Mouse (Mus musculus): Measurements from ENCODE around the gene Tiam2. TPM values are rescaled to one million over a fixed set of nuclear protein-coding genes. Genes with fewer than 3 reads are reported as not detected.

Gene Tiam2
- polyA plus RNA-seq, 1 experiment from 2014 or later = 4.4 TPM

GRCm38 (mm10) chr17:3314625-3315020 is 11.8 kb upstream of the Tiam2 start:
- 0 out of 2 replicates have a peak, but pooled peaks cover 7% of the 10 kb centered on the region for H3K9me3 ChIP-seq (replicated peaks)
- H3K4me1 ChIP-seq (replicated peaks) = peaks cover 7% of the 10 kb centered on the region; the same call in 1 of the 2 replicates
- peak overlapping the region; percentile 72 for H3K4me2 ChIP-seq
- no peak overlapping the region for H3K9ac ChIP-seq
- no peaks in the 10 kb centered on the region for H3K27me3 ChIP-seq (replicated peaks)
- H3K36me3 ChIP-seq = no peaks in the 10 kb centered on the region
- no peak overlapping the region for H3K27ac ChIP-seq (ENCODE audit: poor library complexity, severe bottlenecking)
- ATAC-seq (ENCODE audit: insufficient number of reproducible peaks, low FRiP score) = no peak
- 40% methylated on average over 3 of the region's 3 CpGs for WGBS
- H3K4me3 ChIP-seq = peak overlapping the region; percentile 53

- WGBS = 79% methylated on average over 4 of the region's 4 CpGs
- H3K9me3 ChIP-seq (replicated peaks) = 0 out of 2 replicates have a peak, but pooled peaks cover 5% of the 10 kb centered on the region
- no peak overlapping the region for H3K4me3 ChIP-seq
- ATAC-seq (ENCODE audit: insufficient number of reproducible peaks, low FRiP score) = no peak
- no peak overlapping the region for H3K27ac ChIP-seq (ENCODE audit: poor library complexity, severe bottlenecking)
- no peak overlapping the region for H3K9ac ChIP-seq
- peaks cover 7% of the 10 kb centered on the region; the same call in 1 of the 2 replicates for H3K4me1 ChIP-seq (replicated peaks)
- no peaks in the 10 kb centered on the region for H3K36me3 ChIP-seq
- no peak overlapping the region for H3K4me2 ChIP-seq
- no peaks in the 10 kb centered on the region for H3K27me3 ChIP-seq (replicated peaks)
Observed at GRCm38 (mm10) chr17:3315581-3315980, 10.8 kb upstream of the Tiam2 start.

- Histone ChIP-seq H3K4me1 (replicated peaks) (0 out of 2 replicates have a peak, but pooled peaks cover 3% of the 10 kb centered on the region), H3K27me3 (replicated peaks) (0 out of 2 replicates have a peak, but pooled peaks cover 5% of the 10 kb centered on the region), H3K27ac (ENCODE audit: poor library complexity, severe bottlenecking) (no peak overlapping the region), H3K4me3 (peak overlapping the region; percentile 66), H3K36me3 (no peaks in the 10 kb centered on the region), H3K4me2 (peak overlapping the region; percentile 96), H3K9me3 (replicated peaks) (no peaks in the 10 kb centered on the region), H3K9ac (peak overlapping the region; percentile 73)
- ATAC-seq (ENCODE audit: insufficient number of reproducible peaks, low FRiP score) = no peak
- under 1% methylated on average over 25 of the region's 25 CpGs for WGBS
Observed at GRCm38 (mm10) chr17:3326903-3327279, 518 bp downstream of the Tiam2 start.

GRCm38 (mm10) chr17:3327335-3327734 is 962 bp downstream of the Tiam2 start:
- Histone ChIP-seq H3K4me1 (replicated peaks) (0 out of 2 replicates have a peak, but pooled peaks cover 3% of the 10 kb centered on the region), H3K9me3 (replicated peaks) (no peaks in the 10 kb centered on the region), H3K4me3 (peak overlapping the region; percentile 66), H3K27ac (ENCODE audit: poor library complexity, severe bottlenecking) (no peak overlapping the region), H3K9ac (peak overlapping the region; percentile 73), H3K27me3 (replicated peaks) (0 out of 2 replicates have a peak, but pooled peaks cover 5% of the 10 kb centered on the region), H3K36me3 (no peaks in the 10 kb centered on the region), H3K4me2 (peak overlapping the region; percentile 96)
- WGBS = 5% methylated on average over 14 of the region's 14 CpGs
- ATAC-seq (ENCODE audit: insufficient number of reproducible peaks, low FRiP score) = no peak

GRCm38 (mm10) chr17:3328820-3329219 is 2.4 kb downstream of the Tiam2 start:
- ATAC-seq (ENCODE audit: insufficient number of reproducible peaks, low FRiP score) = no peak
- WGBS = 72% methylated on average over 4 of the region's 4 CpGs
- no peak overlapping the region for H3K9ac ChIP-seq
- H3K36me3 ChIP-seq = no peaks in the 10 kb centered on the region
- 0 out of 2 replicates have a peak, but pooled peaks cover 3% of the 10 kb centered on the region for H3K4me1 ChIP-seq (replicated peaks)
- H3K27me3 ChIP-seq (replicated peaks) = 0 out of 2 replicates have a peak, but pooled peaks cover 5% of the 10 kb centered on the region
- no peak overlapping the region for H3K4me3 ChIP-seq
- H3K4me2 ChIP-seq = no peak overlapping the region
- H3K27ac ChIP-seq (ENCODE audit: poor library complexity, severe bottlenecking) = no peak overlapping the region
- no peaks in the 10 kb centered on the region for H3K9me3 ChIP-seq (replicated peaks)

GRCm38 (mm10) chr17:3329429-3329828 is 3.1 kb downstream of the Tiam2 start:
- no peaks in the 10 kb centered on the region for H3K9me3 ChIP-seq (replicated peaks)
- 0 out of 2 replicates have a peak, but pooled peaks cover 5% of the 10 kb centered on the region for H3K27me3 ChIP-seq (replicated peaks)
- H3K27ac ChIP-seq (ENCODE audit: poor library complexity, severe bottlenecking) = no peak overlapping the region
- H3K9ac ChIP-seq = no peak overlapping the region
- H3K36me3 ChIP-seq = no peaks in the 10 kb centered on the region
- 90% methylated on average over 4 of the region's 4 CpGs for WGBS
- H3K4me2 ChIP-seq = no peak overlapping the region
- no peak overlapping the region for H3K4me3 ChIP-seq
- no peak for ATAC-seq (ENCODE audit: insufficient number of reproducible peaks, low FRiP score)
- H3K4me1 ChIP-seq (replicated peaks) = 0 out of 2 replicates have a peak, but pooled peaks cover 3% of the 10 kb centered on the region

- no peak for ATAC-seq (ENCODE audit: insufficient number of reproducible peaks, low FRiP score)
- Histone ChIP-seq H3K27me3 (replicated peaks) (0 out of 2 replicates have a peak, but pooled peaks cover 5% of the 10 kb centered on the region), H3K27ac (ENCODE audit: poor library complexity, severe bottlenecking) (no peak overlapping the region), H3K4me3 (no peak overlapping the region), H3K9ac (no peak overlapping the region), H3K4me2 (no peak overlapping the region), H3K9me3 (replicated peaks) (no peaks in the 10 kb centered on the region), H3K4me1 (replicated peaks) (no peaks in the 10 kb centered on the region), H3K36me3 (no peaks in the 10 kb centered on the region)
- 74% methylated on average over 7 of the region's 7 CpGs for WGBS
Observed at GRCm38 (mm10) chr17:3331721-3332461, 5.5 kb downstream of the Tiam2 start.

- no peak for ATAC-seq (ENCODE audit: insufficient number of reproducible peaks, low FRiP score)
- WGBS = 81% methylated on average over 7 of the region's 7 CpGs
Observed at GRCm38 (mm10) chr17:3336161-3336739, 9.9 kb downstream of the Tiam2 start.

GRCm38 (mm10) chr17:3336887-3337524 is 10.6 kb downstream of the Tiam2 start:
- Histone ChIP-seq H3K27ac (ENCODE audit: poor library complexity, severe bottlenecking) (no peak overlapping the region), H3K27me3 (replicated peaks) (no peaks in the 10 kb centered on the region), H3K4me2 (no peak overlapping the region), H3K36me3 (no peaks in the 10 kb centered on the region), H3K4me3 (no peak overlapping the region), H3K9ac (no peak overlapping the region), H3K9me3 (replicated peaks) (no peaks in the 10 kb centered on the region), H3K4me1 (replicated peaks) (no peaks in the 10 kb centered on the region)
- ATAC-seq (ENCODE audit: insufficient number of reproducible peaks, low FRiP score) = no peak
- WGBS = 84% methylated on average over 7 of the region's 7 CpGs

More at GRCm38 (mm10) chr17:3336161-3336739, 9.9 kb downstream of the Tiam2 start:
- H3K4me3 ChIP-seq = no peak overlapping the region
- H3K27ac ChIP-seq (ENCODE audit: poor library complexity, severe bottlenecking) = no peak overlapping the region
- H3K4me1 ChIP-seq (replicated peaks) = no peaks in the 10 kb centered on the region
- H3K27me3 ChIP-seq (replicated peaks) = no peaks in the 10 kb centered on the region
- H3K4me2 ChIP-seq = no peak overlapping the region
- H3K36me3 ChIP-seq = no peaks in the 10 kb centered on the region
- no peak overlapping the region for H3K9ac ChIP-seq
- no peaks in the 10 kb centered on the region for H3K9me3 ChIP-seq (replicated peaks)

GRCm38 (mm10) chr17:3337525-3337888 is 11.1 kb downstream of the Tiam2 start:
- Histone ChIP-seq H3K4me3 (no peak overlapping the region), H3K27ac (ENCODE audit: poor library complexity, severe bottlenecking) (no peak overlapping the region), H3K9me3 (replicated peaks) (no peaks in the 10 kb centered on the region), H3K9ac (no peak overlapping the region), H3K4me2 (no peak overlapping the region), H3K27me3 (replicated peaks) (no peaks in the 10 kb centered on the region), H3K36me3 (no peaks in the 10 kb centered on the region), H3K4me1 (replicated peaks) (no peaks in the 10 kb centered on the region)
- WGBS = 89% methylated on average over 4 of the region's 4 CpGs
- ATAC-seq (ENCODE audit: insufficient number of reproducible peaks, low FRiP score) = no peak

- no peak for ATAC-seq (ENCODE audit: insufficient number of reproducible peaks, low FRiP score)
- H3K4me3 ChIP-seq = no peak overlapping the region
- no peaks in the 10 kb centered on the region for H3K4me1 ChIP-seq (replicated peaks)
- H3K4me2 ChIP-seq = no peak overlapping the region
- no peak overlapping the region for H3K9ac ChIP-seq
- no peak overlapping the region for H3K27ac ChIP-seq (ENCODE audit: poor library complexity, severe bottlenecking)
- no peaks in the 10 kb centered on the region for H3K9me3 ChIP-seq (replicated peaks)
- H3K27me3 ChIP-seq (replicated peaks) = no peaks in the 10 kb centered on the region
- H3K36me3 ChIP-seq = no peaks in the 10 kb centered on the region
- WGBS = 67% methylated on average over 7 of the region's 7 CpGs
Observed at GRCm38 (mm10) chr17:3338821-3339220, 12.4 kb downstream of the Tiam2 start.
